Mouse (Mus musculus): Measurements from ENCODE around the gene Mical1.

DNA sequence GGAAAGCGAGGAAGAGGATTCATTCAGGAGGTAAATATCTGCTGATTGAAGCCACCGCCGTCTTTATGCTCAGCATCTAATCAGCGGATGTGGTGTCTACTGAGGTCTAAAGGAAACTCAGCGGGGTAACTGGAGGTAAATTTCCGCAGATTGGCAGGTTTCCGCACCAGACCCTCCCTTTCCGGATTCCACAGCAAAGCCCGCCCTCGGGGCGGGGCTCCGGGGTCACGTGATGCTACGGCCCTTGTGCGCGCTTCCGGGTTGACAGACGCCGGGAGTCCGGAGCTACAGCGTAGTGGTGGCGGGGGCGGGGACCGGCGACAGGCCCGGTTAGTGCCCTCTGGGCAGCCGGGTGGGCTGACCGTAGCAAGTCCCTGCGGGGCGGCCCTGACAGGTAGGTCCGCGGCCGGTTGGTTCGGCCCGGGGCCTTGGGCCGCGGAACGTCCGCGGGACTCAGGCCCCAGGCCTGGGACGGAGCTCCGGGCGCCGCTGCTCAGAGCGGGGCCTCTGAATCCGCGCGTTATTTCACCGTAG, 25.9 kb upstream of the Mical1 start, which contains the start of gene Zbtb24:
- TF ChIP-seq CTCF (IDR thresholded peaks at IDR 0.05) (no peak), EP300 (IDR thresholded peaks at IDR 0.05) (peak; percentile 69; the same call in 1 of the 2 replicates)
